Comparison of ENCODE assay signal across 17 mouse cellular contexts in the genomic region with DNA sequence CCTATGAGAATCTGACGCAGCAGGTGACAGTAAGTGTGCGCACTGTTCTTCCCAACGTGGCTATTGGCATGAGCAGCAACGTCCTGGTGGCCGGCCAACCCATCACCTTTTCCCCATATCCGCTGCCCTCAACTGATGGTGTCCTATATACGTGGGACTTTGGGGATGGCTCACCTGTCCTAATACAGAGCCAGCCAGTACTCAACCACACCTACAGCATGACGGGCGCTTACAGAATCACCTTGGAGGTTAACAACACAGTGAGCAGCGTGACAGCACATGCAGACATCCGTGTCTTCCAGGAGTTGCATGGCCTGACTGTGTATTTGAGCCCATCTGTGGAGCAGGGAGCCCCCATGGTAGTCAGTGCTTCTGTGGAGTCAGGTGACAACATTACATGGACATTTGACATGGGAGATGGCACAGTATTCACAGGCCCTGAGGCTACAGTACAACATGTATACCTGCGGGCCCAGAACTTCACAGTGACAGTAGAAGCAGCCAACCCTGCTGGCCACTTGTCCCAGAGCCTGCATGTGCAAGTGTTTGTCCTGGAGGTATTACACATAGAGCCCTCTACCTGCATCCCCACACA. TPM values are rescaled to one million over a fixed set of nuclear protein-coding genes. Genes with fewer than 3 reads are reported as not detected.
"Had no signal": no experiment of that assay in that cellular context is flagged by ENCODE, and none has a peak within 500 bp of the region (broad histone marks: within the 10 kb centered on the region; RNA-seq: fewer than 3 reads in every experiment).

No protein-coding gene starts in this region.

- H3K27me3 ChIP-seq: neural tube, embryonic 13.5 days; neural tube, embryonic 15.5 days; stomach, embryonic 15.5 days had no signal

- H3K4me1 ChIP-seq: neural tube, embryonic 13.5 days; neural tube, embryonic 15.5 days; stomach, embryonic 15.5 days had no signal

- H3K27ac ChIP-seq: neural tube, embryonic 13.5 days; neural tube, embryonic 15.5 days; stomach, embryonic 15.5 days; stomach, postnatal 0 days had no signal

- H3K9me3 ChIP-seq: neural tube, embryonic 13.5 days; neural tube, embryonic 15.5 days; stomach, embryonic 15.5 days had no signal

- DNase-seq: retina, postnatal 1 day; right cerebral cortex, adult 18-20 months; right cerebral cortex, postnatal 14 days; right cerebral cortex, postnatal 25 days; right cerebral cortex, postnatal 4 days; spleen, adult 18-20 months; thymus, adult 18-20 months; thymus, adult 2 months; thymus, postnatal 14 days; thymus, postnatal 25 days; thymus, postnatal 36 days; thymus, postnatal 4 days had no signal

- H3K4me2 ChIP-seq: neural tube, embryonic 13.5 days; neural tube, embryonic 15.5 days; stomach, embryonic 15.5 days had no signal

- H3K9ac ChIP-seq: neural tube, embryonic 13.5 days; neural tube, embryonic 15.5 days; stomach, embryonic 15.5 days had no signal

- H3K4me3 ChIP-seq: neural tube, embryonic 13.5 days; neural tube, embryonic 15.5 days; stomach, embryonic 15.5 days had no signal

RNA-seq across cellular contexts. Expression of gene Rab26, which starts 38.7 kb away (rescaled TPM):
- total RNA-seq: neutrophil, adult 5-6 weeks had no signal
